Mouse (Mus musculus) Patski (cell line): ENCODE results near the gene Gm13090. TPM values are rescaled to one million over a fixed set of nuclear protein-coding genes. Genes with fewer than 3 reads are reported as not detected.

Source experiments
- ATAC-seq: fragments of 100-300 bp; one replicate; pipeline ENCODE4 v1.8.0; 2021
- CTCF ChIA-PET: fragments of 350-600 bp; sonication (Branson Sonifier 250); formaldehyde crosslinking; loops from one replicate; lab custom pipeline; 2022; ENCODE audit warnings: inconsistent platforms; lab: Charles Lee
- POLR2A ChIA-PET: fragments of 350-600 bp; sonication (Branson Sonifier 250); formaldehyde crosslinking; loops from one replicate; lab custom pipeline; 2022; ENCODE audit warnings: antibody characterized with exemption, inconsistent platforms; lab: Charles Lee
- DNase-seq: peaks from one replicate; pipeline ENCODE4 v3.0.0-alpha.2; 2011; ENCODE audit warnings: low read depth, low spot score
- H3K27me3 ChIP-seq: fragments of 371-371 bp; one replicate; pipeline ENCODE4 v1.5.1; 2021
- CTCF ChIP-seq: fragments of 100-300 bp; IDR thresholded peaks from one replicate; pipeline ENCODE4 v1.5.1; 2021
- in situ Hi-C: fragments of 300-500 bp; cut with MboI; formaldehyde crosslinking; loops from 3 replicates; pipeline ENCODE4 v1.11.1; 2018; ENCODE audit warnings: low pct_unique_long_range_greater_than_20kb, mixed read lengths
- polyA plus RNA-seq: library from polyadenylated mRNA; unstranded; gene quantifications from one replicate; pipeline ENCODE4 v1.2.3, GENCODE M21; 2021

Gene Gm13090
- polyA plus RNA-seq, 1 experiment from 2014 or later, result not detected

GRCm38 (mm10) chr4:151127636-151128548 is 38.5 kb downstream of the Gm13090 start:
- ChIA-PET CTCF (no interaction called here), POLR2A (no interaction called here)
- no peak for DNase-seq

GRCm38 (mm10) chr4:151128641-151129541 is 39.5 kb downstream of the Gm13090 start:
- POLR2A ChIA-PET, result no interaction called here

More at GRCm38 (mm10) chr4:151127636-151128548, 38.5 kb downstream of the Gm13090 start:
- H3K27me3 ChIP-seq, result peaks cover 19% of the 10 kb centered on the region
- in situ Hi-C loops, result no loop called here
- no peak for TF ChIP-seq CTCF
- no peak for ATAC-seq

GRCm38 (mm10) chr4:151129725-151130557 is 40.6 kb downstream of the Gm13090 start:
- CTCF ChIA-PET, result no interaction called here
- in situ Hi-C loops, result no loop called here
- TF ChIP-seq CTCF, result no peak
- DNase-seq, result no peak
- POLR2A ChIA-PET, result interaction anchor here (0.9 kb wide), 1 partner anchor 19 kb away, joined by 3 read pairs; no protein-coding TSS in a partner anchor
- ATAC-seq, result no peak
- H3K27me3 ChIP-seq, result peaks cover 22% of the 10 kb centered on the region

More at GRCm38 (mm10) chr4:151128641-151129541, 39.5 kb downstream of the Gm13090 start:
- DNase-seq, result no peak
- CTCF ChIA-PET, result no interaction called here
- no peak for TF ChIP-seq CTCF
- peaks cover 19% of the 10 kb centered on the region for H3K27me3 ChIP-seq
- in situ Hi-C loops, result no loop called here
- ATAC-seq, result no peak

- H3K27me3 ChIP-seq, result peaks cover 26% of the 10 kb centered on the region
- ATAC-seq (no peak), DNase-seq (no peak)
- TF ChIP-seq CTCF, result no peak
- in situ Hi-C loops, result no loop called here
- ChIA-PET CTCF (no interaction called here), POLR2A (interaction anchor here (0.9 kb wide), 1 partner anchor 18 kb away, joined by 3 read pairs; no protein-coding TSS in a partner anchor)
Observed at GRCm38 (mm10) chr4:151130756-151131490, 41.6 kb downstream of the Gm13090 start.

- H3K27me3 ChIP-seq, result peaks cover 31% of the 10 kb centered on the region
- DNase-seq, result no peak
- TF ChIP-seq CTCF, result no peak
- in situ Hi-C loops, result no loop called here
- no peak for ATAC-seq
- CTCF ChIA-PET, result no interaction called here
- POLR2A ChIA-PET, result no interaction called here
Observed at GRCm38 (mm10) chr4:151132493-151132892, 43.1 kb downstream of the Gm13090 start.

GRCm38 (mm10) chr4:151133760-151134159 is 44.4 kb downstream of the Gm13090 start:
- POLR2A ChIA-PET, result no interaction called here
- ATAC-seq (no peak), DNase-seq (no peak)
- in situ Hi-C loops, result no loop called here
- no peak for TF ChIP-seq CTCF
- peaks cover 28% of the 10 kb centered on the region for H3K27me3 ChIP-seq
- CTCF ChIA-PET, result no interaction called here

GRCm38 (mm10) chr4:151135491-151135890 is 46.1 kb downstream of the Gm13090 start:
- H3K27me3 ChIP-seq, result peaks cover 29% of the 10 kb centered on the region
- ATAC-seq (no peak), DNase-seq (no peak)
- no peak for TF ChIP-seq CTCF
- in situ Hi-C loops, result no loop called here
- POLR2A ChIA-PET, result no interaction called here
- CTCF ChIA-PET, result interaction anchor here (1.3 kb wide), 1 partner anchor 63 kb away, joined by 4 read pairs; no protein-coding TSS in a partner anchor

- TF ChIP-seq CTCF, result no peak
- POLR2A ChIA-PET, result no interaction called here
- in situ Hi-C loops, result no loop called here
- peaks cover 26% of the 10 kb centered on the region for H3K27me3 ChIP-seq
- DNase-seq, result no peak
- CTCF ChIA-PET, result no interaction called here
- ATAC-seq, result no peak
Observed at GRCm38 (mm10) chr4:151137701-151138100, 48.3 kb downstream of the Gm13090 start.

GRCm38 (mm10) chr4:151138135-151138534 is 48.8 kb downstream of the Gm13090 start:
- DNase-seq (no peak), ATAC-seq (no peak)
- in situ Hi-C loops, result no loop called here
- no peak for TF ChIP-seq CTCF
- peaks cover 26% of the 10 kb centered on the region for H3K27me3 ChIP-seq
- POLR2A ChIA-PET, result no interaction called here
- CTCF ChIA-PET, result no interaction called here
